Mouse (Mus musculus): ENCODE results near the gene Ube2d3.

DNA sequence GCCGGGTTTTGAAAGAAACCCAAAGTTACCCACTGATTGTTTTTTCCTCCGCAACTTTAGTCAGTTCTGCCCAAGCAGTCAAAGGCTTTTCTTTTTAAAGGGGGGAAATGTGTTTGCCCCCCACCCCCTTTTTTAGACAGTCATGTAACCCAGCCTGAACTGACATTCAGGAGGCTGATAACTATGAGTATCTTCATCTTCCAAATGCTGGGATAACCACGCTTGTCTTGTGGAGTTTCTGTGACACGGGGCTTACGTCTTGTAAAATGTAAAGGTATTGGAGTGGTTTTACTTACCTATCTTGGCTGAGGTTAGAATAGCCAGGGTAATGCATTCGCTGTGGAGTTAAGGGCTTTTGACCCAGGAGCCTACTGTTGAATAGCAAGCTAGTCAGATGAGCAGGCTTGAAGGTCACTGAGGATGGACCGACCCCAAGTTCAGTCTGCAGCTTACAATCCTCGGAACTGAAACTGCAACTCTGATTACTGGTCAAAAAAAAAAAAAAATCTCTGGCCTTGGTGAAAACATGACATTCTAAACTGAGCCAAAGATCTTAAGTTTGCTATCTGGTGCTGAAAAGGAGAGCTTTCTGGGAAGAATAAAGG, 14.2 kb upstream of the Ube2d3 start, which contains the start of gene Cisd2:
- TF ChIP-seq CTCF (IDR thresholded peaks at IDR 0.05; ENCODE audit: low read depth): no peak
- TF ChIP-seq EP300 (IDR thresholded peaks at IDR 0.05; ENCODE audit: low read depth): no peak

Data from liver, postnatal 0 days (tissue).